Mouse (Mus musculus): ENCODE data around the gene Scrn2. TPM values are rescaled to one million over a fixed set of nuclear protein-coding genes. Genes with fewer than 3 reads are reported as not detected.

Gene Scrn2
- total and polyA plus RNA-seq, 3 experiments: 12.6 to 13.0 (median 12.6) TPM

DNA sequence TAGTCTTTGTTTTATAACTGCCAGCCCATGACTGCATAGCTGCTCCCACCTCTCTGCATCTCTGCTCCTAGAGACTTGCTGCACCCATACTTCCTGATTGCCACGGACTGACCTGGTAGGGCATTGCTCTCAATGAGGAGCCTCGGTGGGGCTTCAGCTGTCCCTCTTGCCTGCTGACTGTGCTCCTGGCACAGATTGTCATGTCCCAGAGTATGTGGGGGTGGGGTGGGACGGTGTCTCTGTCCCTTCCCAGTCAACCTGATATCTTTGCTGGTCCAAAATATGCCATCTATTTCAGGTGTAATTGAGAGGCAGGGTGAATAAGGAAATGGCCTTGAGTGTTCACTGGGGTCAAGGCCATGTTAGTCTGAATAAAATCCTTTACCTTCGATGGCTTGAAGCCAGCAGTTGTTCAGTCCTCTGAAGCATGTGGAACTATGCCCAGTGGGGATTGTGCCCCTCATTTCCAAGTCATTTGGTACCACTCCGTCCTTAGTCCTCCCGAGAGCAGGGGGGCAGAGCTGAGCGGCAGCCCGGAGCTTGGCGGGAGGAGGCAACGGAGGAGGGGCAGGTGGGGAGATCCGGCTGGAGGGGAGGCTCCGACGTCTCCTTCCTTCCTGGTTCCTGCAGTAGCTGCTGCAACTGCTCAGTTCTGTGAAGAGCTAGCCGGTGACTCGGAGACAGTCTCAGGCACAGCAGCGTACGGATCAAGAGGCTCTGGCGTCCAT is 20.6 kb downstream of the Scrn2 start, which contains the start of gene Osbpl7:
Gene Osbpl7 (plus strand): TSS at position 413 of the 728 bp plus-strand sequence.
- intact Hi-C loops (cut with DNase I): no loop called here
- H3K27ac ChIP-seq: peak within 1 kb of the TSS; percentile 68
- peak within 1 kb of the TSS; percentile 70 for H3K4me3 ChIP-seq
- no peaks in the 10 kb centered on the region for H3K36me3 ChIP-seq (ENCODE audit: control insufficient read depth, insufficient read depth, low read length)
- peak within 1 kb of the TSS; percentile 73 for H3K9ac ChIP-seq (ENCODE audit: low read depth, low read length)
- H3K79me2 ChIP-seq (replicated peaks; ENCODE audit: control insufficient read depth, insufficient read depth, low read length): no peaks in the 10 kb centered on the region
- peak; percentile 81 to 83 for DNase-seq
- no peaks in the 10 kb centered on the region for H3K27me3 ChIP-seq (ENCODE audit: control insufficient read depth, insufficient read depth, low read length)
- TF ChIP-seq CTCF (IDR thresholded peaks at IDR 0.05): peak; percentile 63
- TF ChIP-seq POLR2A (IDR thresholded peaks at IDR 0.05; ENCODE audit: insufficient read depth, low read depth, low read length): peak; percentile 87
- TF ChIP-seq EP300 (IDR thresholded peaks at IDR 0.05; ENCODE audit: insufficient read depth, low read depth, low read length): peak; percentile 55; the same call in 1 of the 2 replicates
- 3% methylated on average over 18 of the region's 18 CpGs for WGBS
- H3K4me1 ChIP-seq (ENCODE audit: control insufficient read depth, insufficient read depth, low read length): peaks cover 10% of the 10 kb centered on the region

- Histone ChIP-seq H3K36me3 (ENCODE audit: control insufficient read depth, insufficient read depth, low read length) (no peaks in the 10 kb centered on the region), H3K4me3 (peak overlapping the region; percentile 70), H3K9ac (ENCODE audit: low read depth, low read length) (peak overlapping the region; percentile 73), H3K79me2 (replicated peaks; ENCODE audit: control insufficient read depth, insufficient read depth, low read length) (no peaks in the 10 kb centered on the region), H3K4me1 (ENCODE audit: control insufficient read depth, insufficient read depth, low read length) (peaks cover 10% of the 10 kb centered on the region), H3K27me3 (ENCODE audit: control insufficient read depth, insufficient read depth, low read length) (no peaks in the 10 kb centered on the region), H3K27ac (peak overlapping the region; percentile 68)
- DNase-seq: no peak
- intact Hi-C loops (cut with DNase I): no loop called here
- 9% methylated on average over 13 of the region's 13 CpGs for WGBS
- TF ChIP-seq POLR2A (IDR thresholded peaks at IDR 0.05; ENCODE audit: insufficient read depth, low read depth, low read length) (no peak), EP300 (IDR thresholded peaks at IDR 0.05; ENCODE audit: insufficient read depth, low read depth, low read length) (no peak), CTCF (IDR thresholded peaks at IDR 0.05) (no peak)
Observed at GRCm38 (mm10) chr11:97050944-97051586, 21.3 kb downstream of the Scrn2 start.

DNA sequence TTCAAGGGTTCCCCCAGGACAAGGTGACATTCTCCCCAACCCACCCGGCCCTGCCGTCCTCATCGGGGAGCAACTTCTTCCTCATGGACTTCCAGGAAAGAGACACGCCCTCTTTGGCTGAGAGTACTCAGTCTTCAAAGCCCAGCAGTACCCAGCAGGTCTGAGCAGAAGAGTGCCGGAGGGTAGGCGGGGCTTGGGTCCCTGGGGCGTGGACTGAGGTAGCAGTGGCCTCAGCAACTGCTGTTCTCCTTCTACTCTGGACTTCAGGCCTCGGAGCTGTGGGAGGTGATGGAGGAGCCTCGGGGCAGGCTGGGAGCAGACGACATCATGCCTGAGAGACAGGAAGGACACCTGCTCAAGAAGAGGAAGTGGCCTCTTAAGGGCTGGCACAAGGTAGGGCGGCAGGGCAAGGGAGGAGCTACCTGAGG is 22.5 kb downstream of the Scrn2 start:
- no peak overlapping the region for H3K9ac ChIP-seq (ENCODE audit: low read depth, low read length)
- H3K27ac ChIP-seq: no peak overlapping the region
- no peak for DNase-seq
- H3K27me3 ChIP-seq (ENCODE audit: control insufficient read depth, insufficient read depth, low read length): no peaks in the 10 kb centered on the region
- no peak overlapping the region for H3K4me3 ChIP-seq
- no peak for TF ChIP-seq POLR2A (IDR thresholded peaks at IDR 0.05; ENCODE audit: insufficient read depth, low read depth, low read length)
- TF ChIP-seq CTCF (IDR thresholded peaks at IDR 0.05): no peak
- no peak for TF ChIP-seq EP300 (IDR thresholded peaks at IDR 0.05; ENCODE audit: insufficient read depth, low read depth, low read length)
- no peaks in the 10 kb centered on the region for H3K36me3 ChIP-seq (ENCODE audit: control insufficient read depth, insufficient read depth, low read length)
- WGBS: 28% methylated on average over 11 of the region's 11 CpGs
- intact Hi-C loops (cut with DNase I): no loop called here
- H3K79me2 ChIP-seq (replicated peaks; ENCODE audit: control insufficient read depth, insufficient read depth, low read length): no peaks in the 10 kb centered on the region
- H3K4me1 ChIP-seq (ENCODE audit: control insufficient read depth, insufficient read depth, low read length): peaks cover 10% of the 10 kb centered on the region

- TF ChIP-seq POLR2A (IDR thresholded peaks at IDR 0.05; ENCODE audit: insufficient read depth, low read depth, low read length): no peak
- TF ChIP-seq EP300 (IDR thresholded peaks at IDR 0.05; ENCODE audit: insufficient read depth, low read depth, low read length): no peak
- no peak for TF ChIP-seq CTCF (IDR thresholded peaks at IDR 0.05)
- Histone ChIP-seq H3K36me3 (ENCODE audit: control insufficient read depth, insufficient read depth, low read length) (no peaks in the 10 kb centered on the region), H3K4me3 (no peak overlapping the region), H3K9ac (ENCODE audit: low read depth, low read length) (no peak overlapping the region), H3K4me1 (ENCODE audit: control insufficient read depth, insufficient read depth, low read length) (no peaks in the 10 kb centered on the region), H3K27me3 (ENCODE audit: control insufficient read depth, insufficient read depth, low read length) (no peaks in the 10 kb centered on the region), H3K79me2 (replicated peaks; ENCODE audit: control insufficient read depth, insufficient read depth, low read length) (no peaks in the 10 kb centered on the region), H3K27ac (no peak overlapping the region)
- no peak for DNase-seq
- intact Hi-C loops (cut with DNase I): no loop called here
- WGBS: 32% methylated on average over 9 of the region's 9 CpGs
Observed at GRCm38 (mm10) chr11:97063274-97063920, 33.7 kb downstream of the Scrn2 start.

- Histone ChIP-seq H3K36me3 (ENCODE audit: control insufficient read depth, insufficient read depth, low read length) (no peaks in the 10 kb centered on the region), H3K79me2 (replicated peaks; ENCODE audit: control insufficient read depth, insufficient read depth, low read length) (no peaks in the 10 kb centered on the region), H3K27ac (no peak overlapping the region), H3K9ac (ENCODE audit: low read depth, low read length) (no peak overlapping the region), H3K27me3 (ENCODE audit: control insufficient read depth, insufficient read depth, low read length) (no peaks in the 10 kb centered on the region), H3K4me1 (ENCODE audit: control insufficient read depth, insufficient read depth, low read length) (no peaks in the 10 kb centered on the region), H3K4me3 (no peak overlapping the region)
- DNase-seq: no peak
- 81% methylated on average over 3 of the region's 3 CpGs for WGBS
- intact Hi-C loops (cut with DNase I): no loop called here
- TF ChIP-seq EP300 (IDR thresholded peaks at IDR 0.05; ENCODE audit: insufficient read depth, low read depth, low read length): no peak
- no peak for TF ChIP-seq POLR2A (IDR thresholded peaks at IDR 0.05; ENCODE audit: insufficient read depth, low read depth, low read length)
- TF ChIP-seq CTCF (IDR thresholded peaks at IDR 0.05): peak; percentile 54
Observed at GRCm38 (mm10) chr11:97063921-97064295, 34.2 kb downstream of the Scrn2 start.

All from heart, adult 2 months (tissue).